Mouse (Mus musculus): ENCODE measurements around the gene Etv3.
"Not testable (repeated sequence)": the region's sequence is repeated elsewhere in the genome, so short reads cannot be mapped to it uniquely, and the experiment has no call there.

Etv3 gene

GRCm38 (mm10) chr3:87518425-87518824, 6.8 kb upstream of the Etv3 start:
- DNase-seq (ENCODE audit: low read depth in 2 of 2, low spot score in 2 of 2), result no peak

- DNase-seq (ENCODE audit: low read depth in 2 of 2, low spot score in 2 of 2), result no peak
These were observed 4.1 kb upstream of the Etv3 start for GRCm38 (mm10) chr3:87521126-87521525.

- no peak for DNase-seq (ENCODE audit: low read depth in 2 of 2, low spot score in 2 of 2)
These were observed 3.4 kb upstream of the Etv3 start for GRCm38 (mm10) chr3:87521833-87522232.

GRCm38 (mm10) chr3:87523701-87524100, 1.5 kb upstream of the Etv3 start:
- DNase-seq (ENCODE audit: low read depth in 2 of 2, low spot score in 2 of 2), result no peak

GRCm38 (mm10) chr3:87525837-87526570, 797 bp downstream of the Etv3 start:
- DNase-seq (ENCODE audit: low read depth in 2 of 2, low spot score in 2 of 2), result no peak

GRCm38 (mm10) chr3:87527139-87527538, 1.9 kb downstream of the Etv3 start:
- peak in 1 of 2 experiments; percentile 35 for DNase-seq (ENCODE audit: low read depth in 2 of 2, low spot score in 2 of 2)

- DNase-seq (ENCODE audit: low read depth in 2 of 2, low spot score in 2 of 2), result no peak
These were observed 2.8 kb downstream of the Etv3 start for GRCm38 (mm10) chr3:87528021-87528420.

GRCm38 (mm10) chr3:87528841-87529240, 3.6 kb downstream of the Etv3 start:
- no peak for DNase-seq (ENCODE audit: low read depth in 2 of 2, low spot score in 2 of 2)

- DNase-seq (ENCODE audit: low read depth in 2 of 2, low spot score in 2 of 2), result peak; percentile 73 to 81
These were observed 4.4 kb downstream of the Etv3 start for GRCm38 (mm10) chr3:87529568-87529967.

- no peak for DNase-seq (ENCODE audit: low read depth in 2 of 2, low spot score in 2 of 2)
These were observed 5.0 kb downstream of the Etv3 start for GRCm38 (mm10) chr3:87530234-87530633.

- DNase-seq (ENCODE audit: low read depth in 2 of 2, low spot score in 2 of 2), result no peak
These were observed 8.6 kb downstream of the Etv3 start for GRCm38 (mm10) chr3:87533667-87534378.

GRCm38 (mm10) chr3:87538034-87538433, 12.8 kb downstream of the Etv3 start:
- no peak for DNase-seq (ENCODE audit: low read depth in 2 of 2, low spot score in 2 of 2)

- no peak for DNase-seq (ENCODE audit: low read depth in 2 of 2, low spot score in 2 of 2)
These were observed 14.9 kb downstream of the Etv3 start for GRCm38 (mm10) chr3:87540028-87540675.

GRCm38 (mm10) chr3:87540714-87541113, 15.5 kb downstream of the Etv3 start:
- no peak for DNase-seq (ENCODE audit: low read depth in 2 of 2, low spot score in 2 of 2)

- DNase-seq (ENCODE audit: low read depth in 2 of 2, low spot score in 2 of 2), result no peak
These were observed 17.4 kb downstream of the Etv3 start for GRCm38 (mm10) chr3:87542481-87543215.

GRCm38 (mm10) chr3:87545554-87545953, 20.3 kb downstream of the Etv3 start:
- no peak for DNase-seq (ENCODE audit: low read depth in 2 of 2, low spot score in 2 of 2)

- no peak for DNase-seq (ENCODE audit: low read depth in 2 of 2, low spot score in 2 of 2)
These were observed 21.1 kb downstream of the Etv3 start for GRCm38 (mm10) chr3:87546291-87546721.

GRCm38 (mm10) chr3:87549908-87550307, 24.7 kb downstream of the Etv3 start:
- no peak for DNase-seq (ENCODE audit: low read depth in 2 of 2, low spot score in 2 of 2)

GRCm38 (mm10) chr3:87552327-87552726, 27.1 kb downstream of the Etv3 start:
- DNase-seq (ENCODE audit: low read depth in 2 of 2, low spot score in 2 of 2), result no peak

- DNase-seq (ENCODE audit: low read depth in 2 of 2, low spot score in 2 of 2), result no peak
These were observed 28.2 kb downstream of the Etv3 start for GRCm38 (mm10) chr3:87553196-87553935.

GRCm38 (mm10) chr3:87554859-87555258, 29.7 kb downstream of the Etv3 start:
- not testable (repeated sequence) for DNase-seq (ENCODE audit: low read depth in 2 of 2, low spot score in 2 of 2)
